In genomic region chr14:62855863-62856262, GRCm38 (mm10) we compare ENCODE assay signal across 14 mouse cellular contexts. TPM values are rescaled to one million over a fixed set of nuclear protein-coding genes. Genes with fewer than 3 reads are reported as not detected.
DNase-seq lines count a peak whose midpoint lies in the region; ATAC-seq and TF ChIP-seq lines count a peak whose summit lies in the region.
"Had no signal": no experiment of that assay in that cellular context is flagged by ENCODE, and none has a peak within 500 bp of the region (broad histone marks: within the 10 kb centered on the region; RNA-seq: fewer than 3 reads in every experiment).

No protein-coding gene starts in this region.

- no peaks in the 10 kb centered on the region for H3K9me3 ChIP-seq in forebrain, postnatal 0 days (ENCODE audit: low read length)
- H3K9me3 ChIP-seq in forebrain, embryonic 11.5 days (ENCODE audit: control insufficient read depth, low read length), result no peaks in the 10 kb centered on the region
- no peaks in the 10 kb centered on the region for H3K9me3 ChIP-seq in kidney, embryonic 15.5 days (replicated peaks)

- TF ChIP-seq CTCF in forebrain, postnatal 0 days (IDR thresholded peaks at IDR 0.05; ENCODE audit: low read depth), result no peak
- TF ChIP-seq CTCF in spleen, adult 2 months (IDR thresholded peaks at IDR 0.05; ENCODE audit: extremely low read depth, insufficient read depth, insufficient read length, insufficient replicate concordance), result no peak

- no peaks in the 10 kb centered on the region for H3K36me3 ChIP-seq in forebrain, postnatal 0 days (ENCODE audit: insufficient read depth)
- H3K36me3 ChIP-seq in forebrain, embryonic 11.5 days (ENCODE audit: control insufficient read depth, insufficient read depth, low read length), result no peaks in the 10 kb centered on the region
- H3K36me3 ChIP-seq in kidney, embryonic 15.5 days, result no peaks in the 10 kb centered on the region
- H3K36me3 ChIP-seq in spleen, adult 2 months (ENCODE audit: control insufficient read depth, insufficient read depth, low read length), result no peaks in the 10 kb centered on the region
- H3K36me3 ChIP-seq: hindbrain, embryonic 12.5 days; midbrain, embryonic 12.5 days had no signal

- H3K27ac ChIP-seq in forebrain, postnatal 0 days (ENCODE audit: low read depth, low read length), result peak overlapping the region; percentile 17; the same call in 1 of the 2 replicates
- no peak overlapping the region for H3K27ac ChIP-seq in forebrain, embryonic 11.5 days (ENCODE audit: low read depth, low read length)
- no peak overlapping the region for H3K27ac ChIP-seq in kidney, embryonic 15.5 days
- peak overlapping the region; percentile 16; the same call in 1 of the 2 replicates for H3K27ac ChIP-seq in spleen, adult 2 months (ENCODE audit: insufficient read depth, low read length)
- H3K27ac ChIP-seq: hindbrain, embryonic 12.5 days; midbrain, embryonic 12.5 days had no signal

- 55% methylated on average over 3 of the region's 3 CpGs for WGBS in forebrain, postnatal 0 days
- 82% methylated on average over 3 of the region's 3 CpGs for WGBS in forebrain, embryonic 11.5 days
- WGBS in kidney, embryonic 15.5 days, result 57% methylated on average over 3 of the region's 3 CpGs
- WGBS in spleen, adult 2 months, result 82% methylated on average over 3 of the region's 3 CpGs

- no peak overlapping the region for H3K4me3 ChIP-seq in forebrain, postnatal 0 days (ENCODE audit: low read depth, low read length)
- no peak overlapping the region for H3K4me3 ChIP-seq in forebrain, embryonic 11.5 days (ENCODE audit: low read depth, low read length)
- H3K4me3 ChIP-seq in kidney, embryonic 15.5 days (replicated peaks), result no peak overlapping the region
- H3K4me3 ChIP-seq in spleen, adult 2 months (ENCODE audit: extremely low read depth, insufficient read depth, insufficient read length), result no peak overlapping the region
- H3K4me3 ChIP-seq: hindbrain, embryonic 12.5 days; midbrain, embryonic 12.5 days had no signal

- TF ChIP-seq POLR2A in spleen, adult 2 months (IDR thresholded peaks at IDR 0.05; ENCODE audit: low read depth, low read length), result no peak

- H3K27me3 ChIP-seq in forebrain, postnatal 0 days (ENCODE audit: insufficient read depth, low read length), result no peaks in the 10 kb centered on the region
- no peaks in the 10 kb centered on the region for H3K27me3 ChIP-seq in forebrain, embryonic 11.5 days (ENCODE audit: control insufficient read depth, insufficient read depth, low read length)
- H3K27me3 ChIP-seq in kidney, embryonic 15.5 days, result no peaks in the 10 kb centered on the region
- H3K27me3 ChIP-seq in spleen, adult 2 months (ENCODE audit: control insufficient read depth, insufficient read depth, low read length), result no peaks in the 10 kb centered on the region
- H3K27me3 ChIP-seq: hindbrain, embryonic 12.5 days; midbrain, embryonic 12.5 days had no signal

- peak overlapping the region; percentile 25 for H3K4me2 ChIP-seq in forebrain, postnatal 0 days (ENCODE audit: low read depth)
- H3K4me2 ChIP-seq in forebrain, embryonic 11.5 days (ENCODE audit: low read depth, low read length, severe bottlenecking), result no peak overlapping the region
- no peak overlapping the region for H3K4me2 ChIP-seq in kidney, embryonic 15.5 days
- H3K4me2 ChIP-seq: hindbrain, embryonic 12.5 days; midbrain, embryonic 12.5 days had no signal

- peaks cover 2% of the 10 kb centered on the region; the same call in 1 of the 2 replicates for H3K4me1 ChIP-seq in forebrain, postnatal 0 days (ENCODE audit: insufficient read depth)
- peaks cover 8% of the 10 kb centered on the region for H3K4me1 ChIP-seq in forebrain, embryonic 11.5 days (replicated peaks; ENCODE audit: control insufficient read depth, insufficient read depth, low read length)
- 0 out of 2 replicates have a peak, but pooled peaks cover 5% of the 10 kb centered on the region for H3K4me1 ChIP-seq in kidney, embryonic 15.5 days
- H3K4me1 ChIP-seq in spleen, adult 2 months (ENCODE audit: control insufficient read depth, insufficient read depth, insufficient read length), result peaks cover 9% of the 10 kb centered on the region; the same call in 1 of the 2 replicates

- ATAC-seq in forebrain, postnatal 0 days, result peak; percentile 47; the same call in 1 of the 2 replicates
- no peak for ATAC-seq in forebrain, embryonic 11.5 days (replicated peaks; ENCODE audit: low FRiP score)
- ATAC-seq in kidney, embryonic 15.5 days (replicated peaks; ENCODE audit: low FRiP score), result no peak

- H3K9ac ChIP-seq in forebrain, postnatal 0 days, result no peak overlapping the region
- H3K9ac ChIP-seq in forebrain, embryonic 11.5 days (ENCODE audit: low read length), result no peak overlapping the region
- H3K9ac ChIP-seq in kidney, embryonic 15.5 days, result no peak overlapping the region
- H3K9ac ChIP-seq: hindbrain, embryonic 12.5 days; midbrain, embryonic 12.5 days had no signal

- no peak for DNase-seq in forebrain, postnatal 0 days
- no peak for DNase-seq in forebrain, embryonic 11.5 days (ENCODE audit: low spot score)
- peak; percentile 58 for DNase-seq in kidney, postnatal 10 days
- no peak for DNase-seq in spleen, adult 2 months (ENCODE audit: low read depth in 1 of 2, low spot score in 2 of 2)
- no peak for DNase-seq in spleen, postnatal 4 days (ENCODE audit: low spot score in 2 of 2)
- DNase-seq in thymus, postnatal 0 days (ENCODE audit: low spot score), result no peak
- no peak for DNase-seq in right cerebral cortex, adult 18-20 months
- DNase-seq: cerebellum, postnatal 36 days; gastrocnemius, postnatal 14 days; lung, adult 2 months; thymus, postnatal 25 days had no signal

RNA-seq across cellular contexts. Expression of gene Wdfy2, which starts 18.4 kb away (rescaled TPM):
- 14.6 and 18.4 TPM in 2 replicates for total RNA-seq in forebrain, postnatal 0 days (2014; rRNA removed)
- 2.4 and 3.6 TPM in 2 replicates for polyA plus RNA-seq in forebrain, postnatal 0 days (2015; fragmentation: Nextera tagmentation; extraction: Ambion mirVana)
- polyA plus RNA-seq in forebrain, embryonic 11.5 days (2014; fragmentation: Nextera tagmentation; extraction: Ambion mirVana), result 16.7 and 17.9 TPM in 2 replicates
- 7.3 and 7.9 TPM in 2 replicates for polyA plus RNA-seq in kidney, embryonic 15.5 days (2015; fragmentation: Nextera tagmentation; extraction: Ambion mirVana)
- 7.7 and 9.5 TPM in 2 replicates for polyA plus RNA-seq in spleen, adult 2 months (2012; rRNA removed)
- polyA plus RNA-seq in thymus, postnatal 0 days (2015; fragmentation: Nextera tagmentation; extraction: Ambion mirVana), result 4.2 and 5.1 TPM in 2 replicates

Comparison
In these comparisons a context has a peak if more than half of its experiments do, and no peak if none do; other contexts are left out.
1. H3K27ac ChIP-seq: peak in forebrain, postnatal 0 days (single experiment) and spleen, adult 2 months (single experiment); none in forebrain, embryonic 11.5 days (single experiment) and kidney, embryonic 15.5 days (single experiment).